Mouse (Mus musculus): ENCODE data around the gene 1600012H06Rik.
A peak's percentile ranks its signal among the peaks of the same experiment; 100 is the strongest.
"Not testable (repeated sequence)": the region's sequence is repeated elsewhere in the genome, so short reads cannot be mapped to it uniquely, and the experiment has no call there.

1600012H06Rik gene

DNA sequence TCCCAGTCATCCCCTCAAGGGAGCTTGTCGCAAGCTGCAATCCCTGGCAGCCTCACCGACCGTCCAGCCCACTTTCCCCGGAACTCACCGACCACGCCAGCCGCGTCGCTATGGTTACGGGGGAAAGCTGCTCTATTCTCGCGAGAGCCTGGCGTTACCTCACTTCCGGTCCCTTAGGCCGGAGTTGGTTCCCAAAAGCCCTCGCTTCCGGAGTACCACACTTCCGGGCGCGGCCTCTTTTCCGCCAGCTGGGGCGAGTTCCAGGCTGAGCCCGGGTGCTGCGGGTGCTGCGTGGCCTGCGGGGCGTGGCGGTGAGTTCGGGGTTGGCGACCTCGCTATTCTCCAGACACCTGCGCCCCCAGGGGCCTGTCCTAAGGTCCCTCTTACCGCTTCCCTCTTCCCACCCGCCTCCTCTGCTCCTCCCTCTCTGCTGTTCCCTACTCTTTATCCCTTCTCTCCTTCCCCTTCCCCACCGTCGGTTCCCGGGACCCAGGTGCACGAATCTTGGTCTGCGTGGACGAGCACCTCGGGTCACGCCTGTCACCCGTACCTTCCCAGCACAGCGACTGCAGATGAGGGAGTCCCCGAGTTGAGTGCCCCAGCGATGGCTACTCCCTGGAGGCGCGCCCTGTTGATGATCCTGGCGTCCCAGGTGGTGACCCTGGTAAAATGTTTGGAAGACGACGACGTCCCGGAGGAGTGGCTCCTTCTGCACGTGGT is at the start of gene 1600012H06Rik, which contains the start of gene Wdr27:
Gene 1600012H06Rik (plus strand): TSS at position 176 of the 720 bp plus-strand sequence.
Gene Wdr27 (minus strand): TSS at position 150 of the 720 bp plus-strand sequence.
- peak; percentile 99 for DNase-seq

- not testable (repeated sequence) for DNase-seq
Measured at GRCm38 (mm10) chr17:14895058-14895457, 47.9 kb upstream of the 1600012H06Rik start.

GRCm38 (mm10) chr17:14898972-14899371 is 44.0 kb upstream of the 1600012H06Rik start:
- DNase-seq, result no peak

- no peak for DNase-seq
Measured at GRCm38 (mm10) chr17:14903212-14903611, 39.8 kb upstream of the 1600012H06Rik start.

- no peak for DNase-seq
Measured at GRCm38 (mm10) chr17:14904206-14904605, 38.8 kb upstream of the 1600012H06Rik start.

DNA sequence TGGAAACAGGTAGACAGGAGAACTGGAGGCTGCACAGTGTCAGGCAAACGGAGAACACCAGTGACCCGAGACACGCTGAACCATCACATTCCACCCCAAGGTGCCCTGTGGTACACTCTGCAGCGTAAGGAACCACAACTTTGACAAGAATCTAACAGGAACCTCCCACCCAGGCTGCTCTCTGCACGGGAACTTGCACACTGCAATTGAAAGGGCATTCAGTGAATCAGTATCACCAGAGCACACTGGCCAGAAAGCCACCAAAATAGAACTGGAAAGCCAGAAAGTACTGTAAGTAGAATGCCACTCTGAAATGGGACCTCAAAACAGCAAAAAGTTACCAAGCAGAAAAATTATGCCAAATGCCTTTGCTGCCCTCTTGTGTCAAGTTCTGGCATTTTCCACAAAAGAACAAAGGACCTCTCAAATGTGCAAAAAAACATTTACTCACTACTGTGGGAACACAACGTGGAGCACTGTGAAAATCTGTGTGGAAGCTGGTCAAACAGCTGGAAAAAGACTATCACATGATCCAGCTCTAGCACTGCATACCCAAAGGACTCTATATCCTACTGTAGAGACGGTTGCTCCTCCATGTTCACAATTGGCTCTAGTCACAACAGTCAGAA is 38.2 kb upstream of the 1600012H06Rik start:
- peak; percentile 64 for DNase-seq

- no peak for DNase-seq
Measured at GRCm38 (mm10) chr17:14906611-14907010, 36.4 kb upstream of the 1600012H06Rik start.

GRCm38 (mm10) chr17:14907136-14907535 is 35.8 kb upstream of the 1600012H06Rik start:
- DNase-seq, result no peak

DNA sequence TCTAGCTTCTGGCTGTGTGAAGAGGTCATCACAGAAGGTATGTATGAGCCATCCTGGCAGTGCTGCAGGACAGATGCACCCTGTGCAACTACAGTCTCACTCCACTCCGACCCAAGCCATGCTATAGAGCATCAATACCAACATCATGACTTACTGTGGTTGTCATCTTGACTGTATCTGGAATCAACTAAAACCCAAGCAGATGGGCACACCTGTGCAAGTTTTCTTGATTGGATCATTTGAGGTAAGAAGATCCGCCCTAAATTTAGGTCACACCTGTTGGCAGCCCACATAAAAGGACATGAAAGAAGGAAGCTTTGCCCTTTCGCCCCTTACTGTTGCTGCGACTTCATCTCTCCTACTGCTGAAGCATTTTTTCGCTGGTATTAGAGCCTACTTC is 33.7 kb upstream of the 1600012H06Rik start:
- no peak for DNase-seq

DNA sequence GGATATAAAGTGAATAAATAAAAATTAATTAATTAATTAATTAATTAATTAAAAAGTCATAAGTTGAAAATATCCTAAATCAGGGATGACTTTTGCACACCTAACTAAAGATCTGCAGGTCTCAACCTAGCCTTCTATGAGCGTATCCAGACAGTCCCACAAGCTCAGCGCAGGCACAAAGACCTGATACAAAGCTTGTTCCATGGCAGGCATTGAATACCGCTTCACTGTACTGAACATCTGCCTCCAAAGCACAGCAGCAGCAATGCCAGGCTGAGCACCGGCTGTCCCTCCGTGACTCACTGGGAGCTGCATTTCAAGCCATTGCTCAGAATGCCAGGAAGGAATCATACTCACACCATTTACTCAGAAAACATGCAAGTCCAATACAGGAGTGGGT is 32.2 kb upstream of the 1600012H06Rik start:
- no peak for DNase-seq

GRCm38 (mm10) chr17:14912420-14912819 is 30.6 kb upstream of the 1600012H06Rik start:
- DNase-seq, result no peak

- DNase-seq, result no peak
Measured at GRCm38 (mm10) chr17:14912981-14913380, 30.0 kb upstream of the 1600012H06Rik start.

DNA sequence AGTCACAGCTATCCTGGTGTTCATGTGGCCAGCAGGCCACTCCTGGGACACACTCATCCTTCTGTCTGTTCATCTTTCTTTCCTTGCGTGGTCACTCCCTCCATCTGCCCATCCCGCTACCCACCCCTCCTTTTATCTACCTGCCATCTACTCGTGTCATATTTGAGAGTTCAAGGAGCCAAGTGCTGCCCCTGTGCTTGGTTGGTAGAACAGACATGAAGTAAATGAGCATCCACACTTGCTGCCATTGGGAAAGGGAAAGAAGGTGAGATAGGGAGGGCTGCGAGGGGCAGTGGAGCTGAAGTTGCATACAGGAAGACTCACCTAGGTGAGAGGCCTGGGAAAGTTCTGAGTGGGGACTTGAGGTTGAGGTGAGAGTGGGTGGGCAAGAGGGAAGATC is 28.6 kb upstream of the 1600012H06Rik start:
- no peak for DNase-seq

DNA sequence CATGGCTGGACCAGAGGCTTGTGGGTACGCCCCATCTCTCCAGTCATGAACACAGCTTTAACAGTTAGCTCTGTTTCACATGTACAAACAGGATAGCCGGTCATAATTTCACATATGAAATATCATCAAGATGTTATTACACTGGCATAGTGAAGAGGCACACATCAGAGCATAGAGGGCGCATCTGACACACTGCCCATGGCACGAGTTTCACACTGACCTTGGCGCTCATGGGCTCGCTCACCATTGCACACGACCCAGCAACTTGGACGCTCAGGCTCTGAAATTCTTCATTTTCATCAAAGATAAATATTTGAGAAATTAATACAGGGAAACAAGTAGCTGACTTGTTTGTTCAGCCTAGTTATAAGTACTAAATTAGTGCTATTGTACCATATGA is 25.1 kb upstream of the 1600012H06Rik start:
- no peak for DNase-seq

- DNase-seq, result no peak
Measured at GRCm38 (mm10) chr17:14921582-14921981, 21.4 kb upstream of the 1600012H06Rik start.

GRCm38 (mm10) chr17:14927644-14928218 is 15.3 kb upstream of the 1600012H06Rik start:
- no peak for DNase-seq

- no peak for DNase-seq
Measured at GRCm38 (mm10) chr17:14928631-14929030, 14.4 kb upstream of the 1600012H06Rik start.

DNA sequence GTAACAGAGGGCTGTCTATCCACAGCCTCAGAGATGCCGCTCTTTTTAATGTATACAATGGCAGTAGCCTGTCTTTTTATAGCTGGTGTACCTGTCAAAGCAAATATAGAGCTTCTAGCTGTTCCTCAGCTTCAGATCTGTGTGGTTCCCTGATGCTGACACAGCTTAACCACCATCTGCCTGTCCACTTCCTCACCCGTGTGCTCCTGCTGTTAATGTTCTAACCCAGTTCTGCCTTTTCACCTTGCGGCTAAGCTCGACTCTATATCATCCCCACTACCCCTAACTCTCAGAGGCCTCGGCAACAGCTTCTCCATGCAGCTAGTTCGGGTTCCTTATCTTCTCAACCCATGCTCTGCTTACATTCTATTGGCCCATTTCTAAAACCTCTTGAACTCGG is 12.3 kb upstream of the 1600012H06Rik start:
- no peak for DNase-seq

GRCm38 (mm10) chr17:14931469-14931868 is 11.5 kb upstream of the 1600012H06Rik start:
- no peak for DNase-seq

- not testable (repeated sequence) for DNase-seq
Measured at GRCm38 (mm10) chr17:14935280-14935679, 7.7 kb upstream of the 1600012H06Rik start.

GRCm38 (mm10) chr17:14935841-14936605 is 7.0 kb upstream of the 1600012H06Rik start:
- DNase-seq, result no peak

DNA sequence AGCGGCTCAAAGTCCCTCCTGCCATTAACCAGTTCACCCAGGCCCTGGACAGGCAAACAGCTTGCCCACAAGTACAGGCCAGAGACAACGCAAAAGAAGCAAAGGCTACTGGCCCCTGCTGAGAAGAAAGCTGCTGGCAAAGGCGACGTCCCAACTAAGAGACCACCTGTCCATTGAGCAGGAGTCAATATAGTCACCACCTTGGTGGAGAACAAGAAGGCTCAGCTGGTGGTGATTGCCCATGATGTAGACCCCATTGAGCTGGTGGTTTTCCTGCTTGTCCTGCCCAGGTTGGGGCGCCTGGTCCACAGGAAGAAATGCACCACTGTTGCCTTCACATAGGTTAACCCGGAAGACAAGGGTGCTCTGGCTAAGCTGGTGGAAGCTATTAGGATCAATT is 803 bp upstream of the 1600012H06Rik start:
- DNase-seq, result not testable (repeated sequence)

DNA sequence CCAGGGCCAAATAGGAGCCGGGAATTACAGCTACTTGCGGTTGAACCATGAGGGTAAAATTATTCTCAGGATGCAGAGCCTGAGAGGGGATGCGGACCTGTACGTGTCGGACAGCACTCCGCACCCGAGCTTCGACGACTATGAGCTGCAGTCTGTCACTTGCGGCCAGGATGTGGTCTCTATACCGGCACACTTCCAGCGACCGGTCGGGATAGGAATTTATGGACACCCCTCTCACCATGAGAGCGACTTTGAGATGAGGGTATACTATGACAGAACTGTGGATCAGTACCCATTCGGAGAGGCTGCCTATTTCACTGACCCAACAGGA is 710 bp downstream of the 1600012H06Rik start:
- DNase-seq, result no peak

Measured in right cerebral cortex, adult 18-20 months (tissue).